Mouse (Mus musculus) regulatory T cell (primary cell): ENCODE results near the gene Zfp39.

Source experiments
- in situ Hi-C: fragments of 300-600 bp; cut with MboI, MseI; formaldehyde crosslinking; loops from one replicate; pipeline ENCODE4 v1.15.1; 2025; ENCODE audit warnings: high pct_unique_total_duplicates

The Zfp39 gene

DNA sequence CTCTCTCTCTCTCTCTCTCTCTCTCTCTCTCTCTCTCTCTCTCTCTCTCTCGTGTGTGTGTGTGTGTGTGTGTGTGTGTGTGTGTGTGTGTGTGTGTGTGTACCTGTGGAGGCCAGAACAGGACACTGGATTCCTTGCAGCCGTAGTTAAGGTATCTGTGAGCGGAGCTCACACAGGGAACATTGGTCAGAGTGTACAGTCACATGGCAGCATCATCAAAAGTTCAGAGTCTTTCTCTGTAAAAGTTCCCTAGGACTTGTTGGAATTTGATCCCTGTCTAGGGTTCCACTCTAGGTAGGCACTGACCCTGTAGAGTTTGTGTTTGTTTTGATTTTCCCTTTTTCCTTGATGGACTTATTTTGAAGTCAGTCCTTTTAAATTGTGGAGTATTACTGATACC, 22.6 kb upstream of the Zfp39 start:
- in situ Hi-C loops, result loop anchor here (10.0 kb wide), 1 partner anchor 278 kb away; the partner anchor contains the start of genes 2310033P09Rik and Mrpl55

DNA sequence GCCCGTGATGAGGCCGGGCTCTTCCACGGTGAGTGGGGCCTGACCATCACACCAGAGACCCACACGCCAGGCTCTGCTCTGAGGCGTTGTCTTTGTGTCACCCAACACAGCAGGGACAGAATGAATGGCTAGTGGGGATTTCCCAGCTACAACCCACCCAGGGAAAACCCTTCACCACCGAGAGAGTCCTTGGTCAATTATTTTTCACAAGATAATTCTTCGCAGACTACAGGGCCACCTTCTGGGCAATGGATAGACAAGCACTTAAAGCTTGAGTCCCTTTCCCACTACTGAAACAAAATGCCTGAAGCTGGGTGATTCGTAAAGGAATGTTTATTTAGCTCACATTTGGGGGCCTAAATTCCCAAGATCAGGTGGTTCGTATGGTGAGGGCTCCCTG, 18.4 kb upstream of the Zfp39 start:
- in situ Hi-C loops, result loop anchor here (10.0 kb wide), 1 partner anchor 282 kb away; the partner anchor contains the start of genes 2310033P09Rik and Mrpl55

DNA sequence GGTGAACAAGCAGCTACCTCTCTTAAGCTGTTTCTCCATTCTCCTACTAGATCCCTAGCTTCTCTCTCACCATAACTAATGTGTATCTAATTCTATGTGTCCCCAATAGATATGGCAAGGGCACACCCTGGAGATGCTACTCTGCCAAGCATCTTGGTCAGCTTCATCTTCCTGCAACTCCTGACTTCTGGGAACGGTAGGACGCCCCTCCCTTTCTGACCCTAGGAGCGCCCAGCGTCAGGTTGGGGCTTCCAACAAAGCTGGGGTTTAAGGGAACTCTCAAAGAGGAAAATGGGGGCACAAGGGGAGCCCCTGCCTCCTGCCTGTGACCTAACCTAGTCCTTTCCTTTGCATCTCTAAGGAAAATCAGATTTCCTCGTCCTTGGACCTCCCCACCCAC, 14.7 kb upstream of the Zfp39 start:
- in situ Hi-C loops, result no loop called here

DNA sequence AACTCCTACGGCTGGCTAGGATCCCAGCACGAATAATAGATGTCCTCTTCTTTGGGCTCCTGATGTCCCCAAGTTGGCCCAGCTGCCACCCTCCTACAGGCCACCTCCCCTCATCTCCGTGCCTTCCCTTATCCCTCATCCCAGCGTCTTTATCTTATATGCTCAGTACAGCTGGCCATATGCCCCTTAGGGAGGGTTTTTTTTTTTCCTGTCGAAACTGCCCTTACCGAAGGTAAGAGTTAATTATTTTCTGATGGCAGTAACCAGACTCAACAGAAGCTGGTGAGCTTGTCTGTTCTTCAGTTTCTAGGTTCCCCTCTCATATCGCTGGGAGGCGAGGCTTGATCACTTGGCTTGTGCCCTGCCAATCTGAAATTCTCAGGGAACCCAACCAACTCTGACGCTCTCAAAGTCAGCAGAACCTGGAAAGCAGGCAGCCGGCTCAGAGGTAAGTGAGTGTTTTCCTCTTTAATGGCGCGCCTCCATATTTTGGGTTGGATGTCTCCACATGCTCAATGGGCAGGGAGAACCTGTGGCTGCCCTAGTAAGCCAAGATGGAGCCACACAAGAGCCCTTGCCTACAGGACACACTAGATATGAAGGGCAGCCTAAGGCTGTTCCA, 13.8 kb upstream of the Zfp39 start, which contains the start of gene Btnl10:
Gene Btnl10 (plus strand): TSS at position 164 of the 622 bp plus-strand sequence.
- in situ Hi-C loops, result no loop called here

DNA sequence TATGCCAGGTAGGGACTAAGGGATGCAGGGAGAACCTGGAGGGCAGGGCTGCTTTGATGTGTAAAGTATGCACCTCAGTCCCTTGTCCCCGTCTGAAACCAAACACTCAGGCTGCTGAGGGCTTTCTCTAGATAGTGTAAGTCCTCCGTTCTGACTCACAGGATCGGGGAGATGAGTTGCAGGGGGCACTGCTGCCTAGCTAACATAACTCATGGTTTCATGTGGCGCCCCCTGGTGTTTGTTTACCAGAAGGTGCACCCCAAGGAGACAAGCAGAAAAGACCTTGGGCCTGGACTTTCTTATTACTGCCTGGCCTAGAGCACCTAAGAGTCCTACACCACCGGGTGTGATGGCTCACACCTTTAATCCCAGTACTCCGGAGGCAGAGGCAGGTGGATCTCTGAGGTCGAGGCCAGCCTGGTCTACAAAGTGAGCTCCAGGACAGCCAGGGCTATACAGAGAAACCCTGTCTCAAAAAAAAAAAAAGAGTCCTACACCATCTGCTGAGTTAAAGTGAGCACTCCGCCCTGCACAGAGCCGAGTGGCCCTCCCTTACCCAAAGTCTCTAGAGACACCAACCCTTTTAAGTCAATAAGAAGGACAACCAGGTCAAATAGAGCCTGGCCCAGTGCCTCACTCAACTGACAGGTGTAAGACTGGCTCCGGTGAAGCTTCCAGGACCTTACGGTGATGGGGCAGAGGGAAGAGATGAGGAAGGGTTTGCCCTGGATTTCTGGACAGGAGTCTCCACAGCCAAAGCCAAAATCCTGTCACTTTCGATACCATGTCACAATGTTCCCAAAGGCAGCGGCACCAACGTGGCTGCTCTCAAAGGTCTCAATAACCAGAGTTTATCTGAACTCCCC, 13.1 kb upstream of the Zfp39 start:
- in situ Hi-C loops, result no loop called here

DNA sequence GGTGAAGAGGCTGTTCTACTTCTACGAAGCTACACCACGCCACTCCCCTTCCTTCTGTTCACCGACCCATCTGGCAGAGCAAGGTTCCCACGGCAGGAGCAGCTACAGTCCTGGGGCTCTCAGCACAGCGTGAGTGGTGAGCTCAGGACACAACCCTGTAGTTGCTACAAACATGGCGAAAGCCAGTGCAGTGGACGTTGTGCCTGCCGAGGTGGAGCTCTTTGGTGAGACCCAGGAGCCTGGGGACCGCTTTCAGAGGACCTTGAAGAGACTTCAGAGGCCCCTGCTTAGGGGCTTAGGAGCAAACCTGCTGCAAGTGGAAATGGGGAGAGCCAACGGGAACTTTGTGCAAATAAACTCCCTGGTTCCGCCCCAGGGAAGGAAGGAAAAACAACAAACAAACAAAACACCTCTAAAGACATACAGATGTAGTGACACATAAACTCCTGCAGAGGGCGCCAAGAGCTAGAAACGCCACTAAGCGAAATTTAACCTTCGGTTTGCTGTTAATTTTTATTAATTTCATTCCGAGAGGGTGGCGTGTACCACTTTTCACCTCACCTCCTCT, 10.5 kb upstream of the Zfp39 start:
- in situ Hi-C loops, result no loop called here

DNA sequence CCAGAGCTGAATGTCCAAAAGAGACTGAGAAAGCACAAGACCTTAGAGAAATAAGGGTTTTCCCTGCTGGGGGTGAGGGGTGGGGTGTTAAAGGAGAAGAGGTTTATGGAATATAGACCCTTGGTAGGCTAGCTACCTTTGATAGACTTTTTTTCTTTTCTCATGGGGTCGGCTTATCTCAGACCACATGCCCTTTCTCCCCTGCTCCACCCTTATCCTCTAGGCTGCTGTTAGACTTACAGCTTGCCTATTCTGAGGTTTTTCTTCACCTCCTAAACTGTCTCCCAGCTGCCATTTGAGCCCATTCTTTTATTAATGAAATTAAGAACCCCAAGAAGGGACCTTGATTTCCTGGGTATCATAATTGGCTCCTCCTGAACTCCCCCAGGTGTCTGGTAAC, 9.8 kb upstream of the Zfp39 start:
- in situ Hi-C loops, result no loop called here

DNA sequence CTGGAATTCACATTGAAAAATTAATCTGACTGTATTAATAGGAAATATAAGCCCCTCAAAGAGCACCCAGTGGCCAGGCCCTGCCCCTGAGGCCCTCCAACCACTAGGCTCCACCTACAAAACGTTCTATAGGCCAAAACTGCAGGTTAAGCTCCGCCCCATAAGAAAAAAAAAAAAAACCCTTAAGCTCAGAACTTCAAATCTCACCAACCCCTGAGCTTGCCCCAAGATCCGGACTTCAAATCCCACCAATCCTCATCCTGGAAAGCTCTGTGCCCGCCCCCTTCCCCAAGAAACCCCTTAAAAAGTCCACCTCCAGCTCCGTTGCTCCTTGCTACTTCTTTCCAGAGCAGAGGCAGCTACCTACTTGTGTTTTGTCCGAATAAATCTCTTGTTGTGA, 813 bp upstream of the Zfp39 start:
- in situ Hi-C loops, result loop anchor here (10.0 kb wide), 1 partner anchor 1870 kb away; the partner anchor contains the start of genes Smcr8 and Top3a

DNA sequence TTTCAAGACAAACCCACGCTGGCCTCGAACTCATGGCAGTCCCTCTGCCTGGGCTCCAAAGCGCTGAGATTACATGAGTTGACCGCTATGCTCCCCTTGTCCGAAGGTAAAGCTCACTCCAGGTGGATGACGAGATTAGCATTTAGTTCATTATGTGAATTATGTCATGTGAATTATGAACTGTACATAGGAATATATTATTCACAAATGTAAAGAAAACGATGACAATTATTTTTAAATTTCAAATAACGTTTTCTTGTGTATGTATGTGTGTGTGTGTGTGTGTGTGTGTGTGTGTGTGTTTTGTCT, 339 bp upstream of the Zfp39 start:
- in situ Hi-C loops, result loop anchor here (10.0 kb wide), 1 partner anchor 1870 kb away; the partner anchor contains the start of genes Smcr8 and Top3a

DNA sequence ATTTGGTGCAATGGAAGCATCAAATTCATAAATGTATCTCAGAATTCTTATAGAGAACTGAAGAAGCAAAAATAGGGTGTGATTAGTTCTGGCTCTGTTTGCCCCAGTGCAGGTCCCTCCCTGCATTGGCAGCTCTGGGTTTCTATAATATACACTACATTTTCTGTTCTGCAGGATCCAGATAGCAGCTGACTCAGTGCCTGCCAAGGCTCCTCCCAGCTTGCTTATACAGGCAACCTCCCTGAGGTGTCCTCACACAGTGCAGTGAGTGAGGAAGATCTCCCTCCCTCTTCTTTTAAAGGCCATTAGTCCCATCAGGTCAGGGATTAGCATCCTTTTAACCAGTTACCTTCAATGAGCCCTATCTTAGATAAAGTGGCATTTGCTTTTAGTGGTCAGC, 2.9 kb downstream of the Zfp39 start:
- in situ Hi-C loops, result loop anchor here (10.0 kb wide), 1 partner anchor 1874 kb away; the partner anchor contains the start of genes Smcr8 and Top3a

DNA sequence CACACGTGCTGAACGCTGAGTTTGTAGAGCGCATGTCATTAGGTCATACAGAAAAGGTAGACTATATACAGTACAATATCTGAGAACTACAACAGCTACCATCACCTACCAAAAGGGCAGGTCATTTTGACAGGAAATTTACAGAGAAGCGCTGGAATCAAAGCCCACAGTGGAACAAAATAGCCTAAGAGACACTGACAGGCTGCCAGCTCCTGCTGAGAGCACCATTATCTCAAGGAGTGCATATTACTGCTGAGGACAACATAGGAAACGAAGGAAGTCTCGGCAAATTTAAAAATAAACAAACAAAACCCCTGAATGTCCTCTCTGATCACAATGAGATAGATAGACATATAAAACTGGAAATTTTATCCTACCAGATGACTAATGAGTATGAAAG, 6.5 kb downstream of the Zfp39 start:
- in situ Hi-C loops, result no loop called here

DNA sequence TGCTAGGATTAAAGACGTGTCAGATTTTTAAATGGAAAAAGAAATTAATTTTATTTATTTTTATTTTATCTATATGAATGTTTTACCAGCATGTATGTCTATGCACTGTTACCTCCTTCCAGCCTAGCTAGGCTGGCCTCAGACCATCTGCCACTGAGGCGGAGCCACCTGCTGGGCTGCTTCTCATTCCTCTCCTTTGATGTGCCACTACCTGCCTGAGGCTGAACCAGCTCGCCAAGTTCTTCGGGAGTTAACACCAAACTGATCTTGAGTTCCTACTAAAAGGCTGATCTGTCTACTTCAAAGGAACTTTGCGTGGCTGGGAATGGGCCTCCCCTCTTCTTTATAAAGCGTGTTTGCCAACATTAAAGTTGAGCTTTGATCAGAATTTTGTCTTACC, 9.6 kb downstream of the Zfp39 start:
- in situ Hi-C loops, result no loop called here

DNA sequence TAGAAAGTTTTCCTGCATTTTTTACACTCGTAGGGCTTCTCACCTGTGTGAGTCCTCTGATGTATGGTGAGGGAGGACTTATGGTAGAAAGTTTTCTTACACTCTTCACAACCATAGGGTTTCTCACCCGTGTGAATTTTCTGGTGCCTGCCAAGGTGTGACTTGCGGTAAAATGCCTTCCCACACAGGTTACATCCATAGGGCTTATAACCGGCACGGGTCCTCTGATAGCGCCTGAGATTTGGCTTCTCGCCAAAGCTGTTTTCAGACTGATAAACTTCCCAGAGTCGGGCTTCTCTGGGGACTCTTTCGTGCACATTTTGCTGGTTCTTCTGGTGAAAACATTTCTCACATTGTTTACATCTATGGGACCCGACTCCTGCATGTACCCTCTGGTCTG, 13.5 kb downstream of the Zfp39 start:
- in situ Hi-C loops, result no loop called here

DNA sequence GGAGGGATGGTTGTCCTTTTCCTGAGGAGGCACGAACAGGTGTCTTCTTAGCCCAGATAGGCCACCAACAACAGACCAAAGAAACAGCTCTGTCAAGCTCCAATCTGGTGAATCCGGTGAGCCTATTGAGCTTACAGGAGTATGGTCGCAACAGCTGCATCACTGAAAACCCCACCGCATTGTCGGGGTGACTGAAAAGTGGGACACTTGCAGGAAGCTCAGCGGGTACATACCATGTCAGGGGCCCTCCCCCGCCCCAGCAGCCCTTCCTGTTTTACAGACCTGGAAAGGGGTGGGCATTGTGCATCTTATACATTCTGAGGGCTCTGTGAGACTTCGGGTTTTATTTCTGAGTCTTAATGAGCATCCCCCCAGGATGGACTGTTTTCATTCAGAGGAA, 20.3 kb downstream of the Zfp39 start:
- in situ Hi-C loops, result no loop called here

DNA sequence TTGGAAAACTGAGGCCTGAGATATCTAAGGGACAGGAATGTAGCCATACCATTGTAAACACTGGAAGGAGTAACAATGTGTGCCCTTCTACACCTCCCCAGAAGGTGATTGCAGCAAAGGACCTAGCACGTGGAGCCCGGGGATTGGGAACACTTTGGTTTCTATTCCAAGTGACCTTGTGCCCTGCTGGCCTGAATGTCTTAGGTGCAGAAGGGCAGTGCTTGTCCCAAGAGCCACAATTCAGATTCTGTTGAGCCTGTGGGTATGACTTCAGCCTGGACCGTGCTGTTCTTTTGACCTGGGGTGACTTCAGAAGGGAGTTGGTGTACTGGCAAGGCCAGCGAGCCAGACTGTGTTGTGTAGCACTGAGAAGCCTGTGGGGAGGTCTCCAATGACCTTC, 33.1 kb downstream of the Zfp39 start:
- in situ Hi-C loops, result no loop called here

DNA sequence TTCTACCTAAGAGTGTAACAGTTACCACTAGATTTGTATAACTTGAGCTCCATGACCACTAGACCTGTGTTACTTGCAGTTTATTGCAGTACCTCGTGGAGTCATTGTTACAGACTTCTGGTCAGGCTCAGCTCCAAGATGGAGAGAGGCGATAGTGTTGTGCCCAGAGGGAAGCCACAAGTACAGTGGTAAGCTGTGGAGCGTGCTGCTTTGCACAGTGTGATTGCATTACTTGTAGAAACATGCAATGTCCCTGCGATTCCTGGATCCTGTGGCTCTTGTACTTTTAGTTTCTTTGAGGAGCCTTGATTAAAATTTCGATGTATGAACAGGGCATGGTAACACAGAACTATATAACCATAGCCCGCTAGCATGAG, 36.1 kb downstream of the Zfp39 start:
- in situ Hi-C loops, result no loop called here

DNA sequence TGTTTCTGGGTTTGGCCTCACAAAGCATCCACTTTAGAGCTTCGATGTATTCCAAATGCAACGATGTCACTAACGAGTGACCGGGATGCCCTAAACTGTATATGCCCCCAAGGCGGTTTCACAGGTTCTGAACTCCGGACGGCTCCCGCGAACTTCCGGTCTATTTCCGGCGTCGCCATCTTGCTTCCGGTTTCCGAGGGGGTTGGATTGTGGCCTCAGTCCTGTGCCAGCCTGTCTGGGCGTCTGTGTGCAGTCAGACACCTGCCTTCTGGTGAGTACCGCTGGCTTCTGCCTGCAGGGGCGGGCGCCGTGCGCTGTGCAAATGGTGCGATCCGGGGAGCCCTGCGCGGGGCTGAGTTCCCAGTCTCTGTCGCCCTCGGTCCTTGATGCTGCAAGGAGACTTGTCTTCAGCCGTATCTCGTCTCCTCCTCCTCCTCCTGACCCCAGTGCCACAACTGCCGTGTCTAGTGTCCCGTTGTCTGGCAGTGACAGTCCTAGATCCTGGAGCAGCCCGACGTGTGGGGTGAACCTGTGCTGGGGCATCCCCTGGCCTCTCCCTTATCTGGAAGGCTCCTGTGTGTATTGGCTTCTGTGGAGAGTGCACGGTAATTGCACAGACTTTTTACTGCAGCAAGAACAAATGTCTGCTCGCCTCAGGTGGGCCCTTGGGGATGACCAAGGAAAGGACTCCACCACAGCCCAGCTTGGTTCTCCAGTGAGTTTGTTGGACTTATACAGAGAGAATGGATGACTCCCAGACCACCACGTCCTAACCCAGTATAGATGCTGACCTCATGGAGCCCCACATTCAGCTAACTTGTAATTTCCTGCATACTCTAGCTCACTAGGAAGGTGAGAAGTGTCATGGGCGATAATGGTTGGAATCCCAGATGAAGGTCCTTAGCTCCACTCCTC, 36.7 kb downstream of the Zfp39 start, which contains the start of gene 2810021J22Rik:
Gene 2810021J22Rik (plus strand): TSS at position 178 of the 915 bp plus-strand sequence.
- in situ Hi-C loops, result no loop called here

DNA sequence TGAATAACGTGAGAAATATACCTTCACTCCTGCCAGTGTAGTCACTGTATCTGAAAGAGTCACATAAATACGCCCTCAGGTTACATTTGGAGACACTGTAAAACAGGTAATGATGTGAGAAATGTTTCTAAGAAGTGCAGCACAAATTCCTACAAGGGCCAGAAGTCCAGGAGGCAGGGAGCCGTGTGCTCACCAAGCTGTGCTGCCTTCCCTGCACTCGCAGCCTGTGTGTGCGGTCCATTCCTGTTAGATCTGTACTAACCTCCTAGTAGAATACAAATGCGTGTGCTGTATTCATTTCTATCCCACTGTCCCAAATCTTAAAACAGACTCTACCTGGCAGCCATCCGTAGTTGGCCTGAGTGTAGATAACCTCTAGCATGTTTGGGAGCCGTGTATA, 43.3 kb downstream of the Zfp39 start:
- in situ Hi-C loops, result no loop called here

DNA sequence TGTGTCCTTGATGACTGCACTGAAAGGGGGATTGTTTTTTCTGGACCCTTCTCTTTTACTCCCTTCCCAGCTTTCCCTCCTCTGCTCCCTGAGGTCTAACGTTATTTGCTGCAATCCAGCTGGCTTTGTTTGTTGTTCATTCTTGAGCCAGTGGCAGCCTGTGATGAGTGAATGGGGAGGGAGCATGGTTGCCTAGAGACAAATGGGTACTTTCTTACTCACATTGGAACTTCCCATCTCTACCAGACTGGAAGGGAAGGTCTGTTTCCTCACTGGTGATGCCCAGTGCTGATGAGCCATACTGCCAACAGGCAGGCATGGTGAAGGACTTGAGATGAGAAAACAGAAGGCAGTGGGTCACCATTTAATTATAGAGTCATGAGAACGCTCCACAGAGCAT, 54.3 kb downstream of the Zfp39 start:
- in situ Hi-C loops, result loop anchor here (10.0 kb wide), 1 partner anchor 1325 kb away; no protein-coding TSS in a partner anchor

DNA sequence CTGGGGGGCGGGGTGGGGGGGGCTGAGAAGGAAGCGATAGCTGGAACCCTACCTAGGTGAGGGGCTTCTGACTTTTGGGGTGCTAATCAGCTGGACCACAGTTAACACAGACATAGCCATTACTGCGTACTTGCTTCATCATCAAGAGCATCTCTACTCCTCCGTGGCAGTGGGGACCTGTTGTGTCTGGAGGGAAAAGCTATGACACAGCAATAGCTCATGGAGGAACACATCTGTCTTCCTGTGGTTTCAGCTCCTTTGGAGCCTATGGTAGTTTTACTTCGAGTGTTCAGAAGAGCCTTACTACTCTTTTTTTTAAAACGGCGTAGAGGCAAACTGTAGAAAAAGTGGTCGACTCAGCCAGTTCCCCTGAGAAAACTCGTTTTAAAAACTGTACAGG, 56.4 kb downstream of the Zfp39 start:
- in situ Hi-C loops, result loop anchor here (10.0 kb wide), 1 partner anchor 1323 kb away; no protein-coding TSS in a partner anchor

DNA sequence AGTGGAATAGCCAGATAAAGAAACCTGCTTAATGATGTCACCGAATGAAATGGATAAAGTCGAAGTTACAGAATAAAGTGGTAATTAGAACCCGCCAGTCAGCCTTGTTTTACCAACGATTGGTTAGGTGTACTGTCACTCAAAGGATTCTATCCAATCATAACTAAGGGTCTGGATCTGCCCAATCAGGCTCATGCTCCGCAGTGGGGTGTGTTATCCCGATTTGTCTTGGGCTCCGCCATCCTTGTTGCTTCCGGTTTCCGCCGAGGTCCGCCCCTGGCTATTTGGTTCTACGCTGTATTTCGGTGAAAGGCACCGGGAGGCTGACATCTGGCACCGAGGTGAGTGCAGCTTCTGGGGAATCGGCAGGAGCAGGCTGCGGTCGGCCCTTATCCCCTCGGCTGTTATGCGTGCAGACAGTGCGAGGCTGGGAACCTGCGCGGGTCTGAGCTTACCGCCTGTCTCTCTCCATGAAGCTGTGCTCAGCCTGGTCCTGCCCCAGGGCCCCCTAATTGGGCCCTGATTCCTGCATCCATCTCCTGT, 57.0 kb downstream of the Zfp39 start, which contains the start of gene Gm12258:
Gene Gm12258 (plus strand): TSS at position 240 of the 543 bp plus-strand sequence.
- in situ Hi-C loops, result loop anchor here (10.0 kb wide), 1 partner anchor 1322 kb away; no protein-coding TSS in a partner anchor
